Mouse (Mus musculus): ENCODE measurements around the gene Rora.

The Rora gene

DNA sequence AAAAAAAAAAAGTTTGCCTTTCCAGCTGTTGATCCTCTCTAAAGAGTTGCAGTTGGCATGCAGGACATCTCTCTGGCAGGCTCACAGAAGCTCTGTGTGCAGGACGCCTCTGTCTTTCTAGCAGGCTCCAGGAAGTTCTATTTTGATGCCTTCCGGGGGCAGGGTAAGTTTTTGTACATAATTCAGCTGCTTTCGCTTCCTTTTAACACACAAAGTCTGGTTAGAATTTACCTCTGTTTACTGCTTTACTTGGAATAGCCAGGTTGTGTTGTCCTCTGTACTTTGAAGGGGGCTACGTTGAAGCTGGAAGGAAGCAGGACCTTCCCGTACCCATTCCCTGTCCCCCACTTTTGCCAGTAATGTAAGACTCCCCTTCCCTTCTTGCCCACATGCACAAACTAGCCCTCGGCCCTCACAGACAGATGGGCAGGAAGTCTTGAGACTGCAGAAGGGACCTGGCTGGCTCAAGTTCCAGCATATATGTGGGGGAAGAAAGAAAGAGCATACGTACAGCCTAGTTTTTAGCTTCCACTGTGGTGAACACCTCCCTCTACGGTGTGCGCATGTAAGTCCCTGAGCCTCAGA, 231.0 kb downstream of the Rora start:
- DNase-seq (ENCODE audit: low spot score) = no peak

DNA sequence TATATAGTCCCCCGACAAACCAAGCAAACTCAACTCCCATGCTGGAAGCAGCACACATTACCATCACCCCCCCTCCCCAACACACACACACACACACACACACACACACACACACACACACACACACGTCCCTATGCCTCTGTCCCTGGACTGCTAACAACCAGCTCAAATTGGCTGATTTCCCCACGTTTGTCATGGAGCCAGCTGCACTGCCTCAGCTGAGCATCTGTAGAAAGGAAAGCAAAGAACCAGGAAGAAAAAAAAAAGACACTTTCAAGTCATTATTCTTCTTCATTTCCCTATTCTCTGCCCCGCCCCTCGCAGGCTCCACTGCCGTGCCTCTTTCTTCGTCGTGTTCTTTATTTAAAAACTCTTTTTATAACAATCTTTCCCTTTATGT, 235.1 kb downstream of the Rora start:
- DNase-seq (ENCODE audit: low spot score) = no peak

DNA sequence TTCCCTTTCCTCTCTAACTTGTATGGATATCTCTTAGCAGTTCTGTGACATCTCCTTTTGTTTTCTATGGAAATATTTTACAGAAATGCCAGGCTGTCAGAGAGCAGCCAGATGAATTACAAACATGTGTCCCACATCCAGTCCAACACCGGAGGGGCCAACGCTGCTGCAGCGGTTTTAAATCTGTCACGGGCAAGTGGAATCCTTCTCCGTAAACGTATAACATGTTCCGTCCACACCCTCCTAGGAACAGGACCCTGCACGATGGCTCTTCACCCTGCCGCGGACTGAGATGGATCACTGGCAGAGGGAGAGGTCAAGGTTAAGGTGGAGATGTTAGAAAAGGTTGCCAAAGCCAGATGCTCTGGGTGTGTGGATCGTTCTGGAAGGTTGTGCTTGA, 237.8 kb downstream of the Rora start:
- peak; percentile 36 for DNase-seq (ENCODE audit: low spot score)

DNA sequence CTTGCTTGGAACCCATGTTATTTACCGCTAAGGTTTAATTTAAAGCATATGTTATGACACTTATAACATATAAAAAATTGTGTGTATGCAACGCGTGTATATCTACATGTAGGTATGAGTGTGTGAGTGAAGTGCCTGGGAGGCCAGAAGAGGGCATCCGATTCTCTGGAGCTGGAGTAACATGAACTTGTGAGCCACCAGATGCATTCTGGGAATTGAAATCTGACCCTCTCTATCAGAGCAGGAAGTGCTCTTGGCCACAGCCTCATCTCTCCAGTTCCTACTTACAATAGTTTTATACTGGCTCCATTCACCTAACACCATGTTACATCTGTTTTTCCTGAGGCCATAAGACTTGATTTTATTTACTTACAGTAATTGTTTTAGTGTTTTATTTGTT, 238.8 kb downstream of the Rora start:
- DNase-seq (ENCODE audit: low spot score) = no peak

DNA sequence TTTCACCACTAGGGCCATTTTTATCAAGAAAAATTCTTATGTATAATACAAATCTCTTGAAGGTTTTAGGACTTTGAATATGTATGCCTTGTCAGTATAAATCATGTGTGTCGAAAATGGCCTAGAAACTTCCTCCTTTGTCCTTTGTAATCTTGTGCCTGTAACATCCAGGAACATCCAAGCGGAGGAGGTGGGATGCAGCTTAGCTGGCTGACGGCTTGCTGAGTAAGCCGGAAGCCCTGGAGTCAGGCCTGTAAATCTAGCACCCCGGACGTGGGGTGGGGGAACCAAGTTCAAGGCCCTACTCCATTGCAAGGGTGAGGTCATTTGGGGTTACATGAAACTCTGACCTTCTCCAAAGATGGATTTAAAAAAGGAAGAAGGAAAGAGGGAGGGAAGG, 239.3 kb downstream of the Rora start:
- no peak for DNase-seq (ENCODE audit: low spot score)

DNA sequence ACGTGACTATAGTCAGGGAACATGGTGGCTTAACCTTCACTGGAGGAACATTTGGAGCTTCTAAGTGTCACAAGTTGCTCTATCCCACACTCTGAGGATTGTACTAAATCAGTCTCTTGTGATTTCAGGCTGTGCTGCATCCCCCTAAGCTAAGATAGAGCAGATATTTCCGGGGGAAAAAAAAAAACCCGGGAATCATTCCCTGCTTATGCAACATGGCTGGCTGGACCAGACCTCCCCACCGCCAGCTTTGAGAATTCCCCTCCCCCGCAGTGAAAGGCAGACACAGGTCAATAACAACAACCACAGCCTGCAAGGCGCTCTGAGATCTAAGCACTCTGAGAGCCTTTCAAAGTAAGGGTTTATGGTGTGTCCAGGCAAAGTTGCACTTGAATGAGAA, 244.7 kb downstream of the Rora start:
- no peak for DNase-seq (ENCODE audit: low spot score)

DNA sequence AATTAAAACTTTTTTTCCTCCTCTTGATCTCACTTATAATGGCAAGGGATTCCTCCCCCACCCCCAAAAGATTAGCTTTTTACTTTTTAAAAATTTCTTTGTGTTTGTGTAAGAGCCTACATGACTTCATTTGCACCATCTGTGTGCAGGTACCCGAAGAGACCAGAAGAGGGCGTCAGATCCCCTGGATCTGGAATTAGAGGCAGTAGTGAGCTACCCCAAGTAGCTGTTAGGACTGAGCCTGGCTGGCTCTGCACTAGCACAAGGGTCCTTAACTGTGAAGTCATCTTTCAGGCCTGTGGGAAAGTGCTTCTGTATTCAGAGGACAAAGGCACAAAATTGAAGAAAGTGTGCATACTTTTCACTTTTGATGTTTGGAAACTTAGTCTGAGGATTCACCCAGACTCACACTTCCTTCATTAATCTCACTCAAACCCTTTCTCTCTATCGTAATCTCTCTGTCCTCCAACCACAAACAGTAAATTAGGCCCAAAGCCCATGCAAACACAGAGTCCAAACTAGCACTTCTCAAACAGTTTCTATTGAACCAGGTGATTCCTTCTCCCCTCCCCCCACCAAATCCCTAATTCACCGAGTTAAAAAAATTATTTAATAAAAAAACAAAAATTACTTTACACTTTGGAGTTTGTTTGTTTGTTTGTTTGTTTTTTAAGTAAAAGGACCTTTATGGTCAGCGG, 246.1 kb downstream of the Rora start:
- no peak for DNase-seq (ENCODE audit: low spot score)

DNA sequence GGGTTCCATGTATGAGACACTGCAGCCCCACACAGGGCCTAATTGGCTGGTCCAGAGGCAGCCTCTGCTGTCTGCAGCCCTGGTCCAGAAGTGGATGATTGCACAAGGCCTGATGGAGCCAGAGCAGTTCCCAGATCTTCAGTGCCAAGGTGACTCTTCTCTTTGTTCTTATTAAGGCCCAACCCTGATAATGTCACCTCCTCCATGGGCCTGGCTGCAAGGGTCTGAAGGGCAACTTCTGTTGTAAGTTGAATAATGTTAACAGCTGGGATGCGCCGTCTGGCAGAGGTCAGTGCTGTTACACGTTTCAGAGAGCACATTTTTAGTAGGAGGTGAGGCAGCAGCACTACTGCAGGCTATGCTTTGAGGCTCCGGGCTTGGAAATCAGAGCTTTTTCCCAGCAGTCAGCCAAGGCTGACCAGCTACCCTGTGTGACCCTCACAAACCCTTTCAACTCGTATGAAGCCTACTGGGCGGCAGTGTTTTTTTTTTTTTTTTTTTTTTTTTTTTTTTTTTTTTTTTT, 252.8 kb downstream of the Rora start:
- DNase-seq (ENCODE audit: low spot score) = no peak

DNA sequence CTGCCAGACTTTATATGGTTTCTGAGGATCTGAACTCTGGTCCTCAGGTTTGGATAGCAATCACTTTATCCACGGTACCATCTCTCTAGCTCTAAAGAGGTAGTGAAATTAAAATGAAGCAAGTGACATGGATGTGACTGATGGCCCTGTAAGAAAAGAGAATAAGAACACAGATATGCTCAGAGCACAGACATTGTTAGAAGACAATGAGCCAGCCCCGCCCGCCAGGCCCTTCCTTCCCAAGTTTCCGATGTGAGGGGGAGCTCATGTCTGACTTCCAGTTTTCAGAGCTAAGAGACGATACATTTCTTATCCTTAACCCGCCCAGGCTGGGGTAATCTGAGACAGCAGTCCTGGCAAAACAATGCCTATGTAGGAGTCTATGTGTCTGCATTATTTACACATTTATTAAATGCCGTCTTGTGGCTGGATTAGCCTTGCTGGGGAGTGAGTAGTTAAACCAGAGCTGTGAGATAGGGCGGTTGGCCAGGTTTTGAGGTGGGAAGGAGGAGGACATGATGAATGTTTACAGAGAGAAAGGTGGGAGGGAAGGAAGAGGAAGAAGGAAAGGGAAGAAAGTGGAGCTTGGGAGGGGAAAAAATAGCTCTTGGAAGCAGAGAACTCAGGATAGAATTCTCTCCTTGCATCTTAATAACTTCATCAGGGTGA, 259.0 kb downstream of the Rora start:
- DNase-seq (ENCODE audit: low spot score) = no peak

DNA sequence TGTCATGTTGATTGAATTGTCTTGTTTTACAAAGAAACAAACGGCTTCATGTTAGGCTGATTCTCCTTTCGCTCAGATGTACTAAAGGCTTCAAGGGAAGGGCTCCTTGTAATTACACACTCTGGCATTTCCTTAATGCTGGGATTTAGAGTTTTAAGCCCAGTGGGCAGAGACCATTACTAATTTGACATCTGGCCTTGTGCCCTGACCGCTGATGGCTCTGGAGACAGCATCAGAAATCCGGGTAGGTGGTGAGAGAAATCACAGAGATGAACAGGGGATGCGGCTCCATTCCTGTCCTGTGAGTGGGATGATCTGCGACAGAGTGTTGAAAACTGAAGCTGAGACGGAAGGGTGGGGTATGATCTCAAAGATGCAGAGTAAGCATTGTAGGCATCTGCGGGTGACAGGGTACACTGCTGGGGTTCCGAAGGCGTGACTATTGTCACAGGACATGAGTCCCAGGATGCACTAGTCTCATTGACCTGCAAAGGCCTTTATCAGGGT, 259.7 kb downstream of the Rora start:
- no peak for DNase-seq (ENCODE audit: low spot score)

DNA sequence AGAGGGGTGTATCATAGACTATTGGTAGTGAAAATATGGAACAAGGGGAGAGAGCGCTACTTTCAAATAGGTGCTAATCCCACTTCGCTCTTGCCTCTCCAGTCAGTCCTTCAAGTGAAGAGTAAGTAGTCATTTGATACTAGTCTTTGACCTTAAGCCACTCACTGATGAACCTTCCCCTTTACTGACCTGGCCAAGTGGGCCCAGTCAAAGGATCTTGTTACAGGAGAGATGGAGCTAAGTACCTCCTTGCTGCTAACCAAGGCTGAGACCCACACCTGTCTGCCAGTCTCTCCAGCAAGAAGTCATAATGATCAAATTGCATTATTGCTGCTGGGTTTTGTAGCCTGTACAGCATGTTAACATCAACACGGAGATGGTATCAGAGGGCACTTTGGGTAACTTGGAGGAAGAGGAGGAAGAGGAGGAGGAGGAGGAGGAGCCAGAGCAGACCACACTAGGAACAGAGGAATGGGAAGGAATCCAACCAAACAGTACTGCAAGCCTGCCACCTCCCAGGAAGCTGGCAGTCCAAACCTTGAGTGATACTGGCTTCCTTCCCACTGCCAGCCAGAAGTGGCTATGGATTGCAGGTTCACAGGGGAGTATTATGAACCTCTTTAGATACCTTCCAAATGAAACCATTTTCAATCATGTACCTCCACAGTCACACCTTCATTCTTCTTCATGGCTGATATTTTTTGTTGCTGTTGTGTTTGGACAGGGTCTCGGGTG, 261.1 kb downstream of the Rora start:
- no peak for DNase-seq (ENCODE audit: low spot score)

DNA sequence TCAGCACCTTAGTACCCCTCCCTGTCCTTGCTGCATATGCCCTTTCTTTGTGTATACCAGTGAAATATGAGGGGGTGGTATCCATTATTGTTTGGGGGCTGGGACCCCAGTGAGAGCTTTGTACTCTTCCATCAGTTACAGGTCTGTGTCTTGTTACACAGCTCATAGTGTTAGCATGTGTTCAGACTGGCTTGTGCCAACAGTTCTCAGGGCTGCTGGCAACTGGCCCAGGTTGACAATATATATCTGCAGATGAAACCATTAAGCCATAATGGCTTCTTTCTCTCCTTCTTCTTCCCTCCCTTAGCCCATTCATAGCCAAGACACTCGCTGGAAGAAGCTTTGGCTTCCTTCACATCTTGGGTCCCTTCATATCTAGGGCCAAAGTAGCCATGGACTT, 263.2 kb downstream of the Rora start:
- no peak for DNase-seq (ENCODE audit: low spot score)

DNA sequence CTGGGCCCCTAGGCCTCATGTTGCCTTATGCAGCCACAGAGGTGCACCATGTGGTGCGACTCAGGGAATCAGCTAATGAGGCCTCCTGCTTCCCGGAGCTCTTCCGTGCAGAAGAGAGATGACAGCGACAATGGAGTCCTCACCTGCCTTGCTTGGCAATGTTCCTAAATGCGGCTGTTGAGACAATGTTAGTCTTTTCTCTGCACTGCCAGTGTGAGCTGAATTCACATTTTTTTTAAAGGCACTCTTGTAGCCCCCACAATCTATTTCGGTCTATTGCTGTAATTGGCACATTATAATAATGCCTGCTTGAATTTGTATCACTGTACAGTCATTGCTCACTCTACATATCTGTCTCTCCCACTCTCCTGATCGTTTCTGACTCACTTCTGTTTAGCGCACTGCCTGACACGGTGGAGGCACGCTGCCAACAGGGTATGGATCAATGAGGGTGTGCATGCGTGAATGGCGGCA, 269.6 kb downstream of the Rora start:
- no peak for DNase-seq (ENCODE audit: low spot score)

DNA sequence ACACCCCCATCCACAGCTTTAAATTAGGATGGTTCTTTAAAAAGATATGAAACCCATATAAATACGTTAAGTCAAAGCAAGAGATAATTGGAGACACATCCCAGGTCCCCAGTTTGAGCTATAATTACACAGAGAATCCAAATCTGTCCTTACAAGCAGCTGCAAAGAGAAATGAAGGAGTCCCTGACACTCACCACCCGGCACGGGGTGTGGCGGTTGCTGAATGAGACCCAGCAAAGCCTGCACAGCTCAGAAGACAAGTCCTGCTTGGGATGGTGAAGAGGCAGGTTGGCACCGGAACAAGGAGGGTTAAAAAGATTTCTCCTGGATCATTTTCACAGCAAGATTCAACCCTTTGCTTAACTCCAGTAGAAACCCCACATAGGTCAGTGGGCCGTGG, 272.8 kb downstream of the Rora start:
- DNase-seq (ENCODE audit: low spot score) = no peak

DNA sequence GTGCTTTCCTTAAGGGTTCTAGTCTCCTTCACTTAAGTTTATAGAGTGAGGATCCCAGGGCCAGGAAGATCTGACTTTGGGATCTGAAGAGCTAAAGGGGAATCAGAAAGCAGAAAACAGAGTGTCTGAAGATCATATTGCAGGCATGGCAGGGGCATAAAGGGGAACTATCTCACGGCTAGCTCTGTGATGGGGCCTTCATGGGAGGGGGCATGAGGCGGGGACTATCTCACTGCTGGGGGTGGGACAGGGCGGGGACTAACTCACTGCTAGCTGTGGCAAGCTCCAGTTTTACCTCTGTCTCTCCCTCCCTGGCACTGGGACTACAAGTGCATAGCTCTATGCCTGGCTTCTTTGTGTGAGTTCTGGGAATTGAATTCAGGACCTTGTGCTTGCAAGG, 279.6 kb downstream of the Rora start:
- DNase-seq (ENCODE audit: low spot score) = no peak

DNA sequence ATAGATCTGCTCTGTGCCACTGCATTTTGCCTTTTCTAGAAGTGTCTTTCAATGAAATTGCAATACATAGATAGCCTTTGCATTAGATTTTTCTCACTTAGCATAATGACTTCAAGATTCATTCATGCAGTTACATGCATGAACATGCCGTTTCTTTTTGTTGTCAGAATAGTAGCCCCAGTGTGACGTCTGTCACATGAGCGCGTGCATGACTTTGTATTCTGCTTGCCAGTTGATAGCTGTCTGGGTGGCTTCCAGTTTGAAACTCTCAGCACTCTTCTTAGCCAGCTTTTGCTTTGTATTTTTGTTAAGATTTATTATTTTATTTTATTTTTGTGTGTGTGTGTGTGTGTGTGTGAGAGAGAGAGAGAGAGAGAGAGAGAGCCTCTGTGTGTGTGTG, 280.7 kb downstream of the Rora start:
- DNase-seq (ENCODE audit: low spot score) = no peak

DNA sequence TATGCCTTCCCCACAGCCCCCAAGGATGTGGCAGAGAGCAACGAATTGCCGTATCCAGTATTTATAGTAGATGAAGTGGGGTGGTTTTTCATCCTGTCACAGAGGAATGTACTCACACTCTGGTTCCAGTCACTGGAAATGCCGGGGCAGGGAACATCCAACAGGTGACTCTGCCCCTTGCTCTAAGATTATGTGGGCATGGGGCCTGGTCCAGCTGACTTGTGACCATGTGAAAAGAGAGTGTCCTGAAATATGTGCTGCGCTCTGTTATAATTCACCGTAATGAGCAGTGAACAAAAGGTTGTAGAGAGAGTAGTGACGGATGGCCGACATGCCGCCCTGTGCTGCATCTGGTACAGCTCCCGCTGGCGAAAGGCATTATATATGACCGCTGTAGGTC, 282.0 kb downstream of the Rora start:
- peak; percentile 30 for DNase-seq (ENCODE audit: low spot score)

DNA sequence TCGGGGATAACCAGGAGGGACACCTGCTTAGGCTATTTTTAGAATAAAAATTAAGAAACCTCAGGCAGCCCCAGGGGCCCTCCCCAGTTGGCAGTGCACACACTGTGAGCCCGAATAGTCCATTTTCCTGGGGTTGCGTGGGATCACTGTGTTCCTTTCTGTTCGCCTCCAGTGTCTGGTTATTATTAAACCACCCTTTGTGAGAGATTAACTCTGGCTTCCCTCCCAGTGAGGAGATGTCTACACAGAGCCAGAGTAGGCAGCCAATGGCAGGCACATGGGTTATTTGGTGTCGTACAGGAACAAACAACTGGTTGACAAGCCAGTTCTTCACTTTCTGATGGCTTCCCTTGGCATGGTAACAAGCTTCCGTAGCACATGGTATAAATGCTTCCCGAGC, 287.5 kb downstream of the Rora start:
- DNase-seq (ENCODE audit: low spot score) = no peak

DNA sequence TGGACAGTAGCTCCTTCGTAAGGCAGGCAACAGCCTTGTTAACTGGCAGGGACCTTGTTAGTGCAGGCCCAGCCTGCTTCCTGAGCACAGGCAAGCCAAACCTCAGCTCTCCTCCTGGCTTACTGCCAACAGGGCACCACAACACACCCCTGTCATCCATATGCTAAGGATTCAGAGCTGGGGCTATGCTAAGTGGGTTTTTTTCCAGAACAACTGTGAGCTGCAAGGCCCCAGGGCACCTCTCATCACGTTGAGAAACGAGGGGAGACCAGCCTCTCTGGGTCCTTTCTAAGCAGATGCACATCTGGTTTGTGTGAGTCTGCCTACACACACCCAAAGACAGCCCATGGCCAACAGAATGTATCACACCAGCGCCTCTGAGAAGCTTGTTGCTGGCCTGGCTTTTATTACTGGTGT, 289.0 kb downstream of the Rora start:
- DNase-seq (ENCODE audit: low spot score) = no peak

DNA sequence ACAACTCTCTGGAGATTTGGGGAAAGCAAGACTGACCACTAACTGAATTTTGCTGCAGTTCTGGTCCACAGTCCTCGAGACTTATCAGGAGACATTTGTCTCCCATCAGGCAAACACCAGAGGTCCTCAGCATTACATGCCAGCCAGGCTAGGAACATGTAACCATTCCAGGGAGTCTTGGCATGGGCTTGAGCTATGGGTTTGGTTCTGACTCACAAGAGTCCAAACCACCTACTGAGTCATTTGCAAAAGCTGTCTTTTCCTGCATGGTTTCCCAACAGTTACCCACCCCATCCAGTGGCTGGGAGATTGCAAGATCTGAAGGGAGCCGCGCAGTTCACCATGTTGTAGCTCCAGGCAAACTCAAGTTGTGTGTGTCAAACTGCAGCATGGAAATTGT, 290.4 kb downstream of the Rora start:
- no peak for DNase-seq (ENCODE audit: low spot score)

DNA sequence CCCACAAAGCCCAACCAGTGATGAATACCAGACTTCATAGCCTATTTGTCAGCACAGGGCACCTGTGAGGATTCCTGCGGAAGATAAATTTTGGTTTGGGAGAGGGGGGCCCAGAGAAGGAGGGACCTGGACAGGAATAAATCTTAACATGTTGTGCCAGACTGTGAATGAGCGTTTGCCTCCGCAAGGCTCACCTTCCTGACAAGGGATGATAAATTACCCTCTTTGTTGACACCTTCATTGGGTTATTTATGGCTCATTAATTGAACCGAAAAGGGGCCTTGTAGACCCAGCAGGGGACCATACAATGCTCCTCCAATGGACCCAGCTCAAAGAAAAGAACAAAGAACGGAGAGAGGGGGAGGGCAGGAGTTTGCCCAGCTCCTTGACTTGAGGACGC, 294.1 kb downstream of the Rora start:
- DNase-seq (ENCODE audit: low spot score) = peak; percentile 82

DNA sequence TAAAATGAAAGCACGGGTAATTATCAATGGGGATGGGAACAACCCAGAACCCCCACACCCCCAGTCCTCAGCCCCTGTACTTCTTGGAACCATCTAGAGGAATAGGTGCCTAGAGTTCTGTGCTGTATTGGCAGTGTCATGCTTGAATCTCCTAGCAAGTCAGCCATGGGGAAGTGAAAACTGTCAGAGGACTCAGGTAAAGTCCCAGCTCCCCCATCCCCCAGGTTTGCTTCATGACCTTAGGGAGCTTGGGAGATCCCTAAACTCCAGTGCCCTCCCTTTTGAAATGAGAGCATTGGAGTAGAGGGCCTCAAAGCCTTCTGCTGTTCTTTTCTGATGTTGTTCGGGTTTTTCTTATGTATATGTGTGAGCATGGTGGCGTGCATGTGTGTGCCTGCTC, 294.6 kb downstream of the Rora start:
- peak; percentile 11 for DNase-seq (ENCODE audit: low spot score)

All from embryo, embryonic 10.5 days (tissue).